Comparison of ENCODE assay signal across 9 mouse cellular contexts in genomic region chr10:83294746-83295145, GRCm38 (mm10). TPM values are rescaled to one million over a fixed set of nuclear protein-coding genes. Genes with fewer than 3 reads are reported as not detected.
DNase-seq lines count a peak whose midpoint lies in the region; ATAC-seq and TF ChIP-seq lines count a peak whose summit lies in the region.
"Had no signal": no experiment of that assay in that cellular context is flagged by ENCODE, and none has a peak within 500 bp of the region (broad histone marks: within the 10 kb centered on the region; RNA-seq: fewer than 3 reads in every experiment).

No protein-coding gene starts in this region.

- no peaks in the 10 kb centered on the region for H3K4me1 ChIP-seq in hindbrain, postnatal 0 days (ENCODE audit: insufficient read depth, low read length)
- H3K4me1 ChIP-seq in hindbrain, embryonic 16.5 days (ENCODE audit: control insufficient read depth, insufficient read depth, low read depth, low read length), result no peaks in the 10 kb centered on the region
- H3K4me1 ChIP-seq in embryonic facial prominence, embryonic 11.5 days (ENCODE audit: control insufficient read depth, insufficient read depth, low read length), result no peaks in the 10 kb centered on the region
- H3K4me1 ChIP-seq: embryonic facial prominence, embryonic 15.5 days had no signal

- no peaks in the 10 kb centered on the region for H3K36me3 ChIP-seq in hindbrain, postnatal 0 days (ENCODE audit: insufficient read depth, low read length)
- 0 out of 2 replicates have a peak, but pooled peaks cover 2% of the 10 kb centered on the region for H3K36me3 ChIP-seq in hindbrain, embryonic 16.5 days (ENCODE audit: control insufficient read depth, insufficient read depth, low read length)
- no peaks in the 10 kb centered on the region for H3K36me3 ChIP-seq in embryonic facial prominence, embryonic 11.5 days (replicated peaks; ENCODE audit: control insufficient read depth, insufficient read depth, low read depth, low read length)
- H3K36me3 ChIP-seq: embryonic facial prominence, embryonic 15.5 days had no signal

- H3K9ac ChIP-seq in hindbrain, postnatal 0 days (replicated peaks; ENCODE audit: low read length), result no peak overlapping the region
- H3K9ac ChIP-seq in hindbrain, embryonic 16.5 days (ENCODE audit: low read depth, low read length), result no peak overlapping the region
- H3K9ac ChIP-seq in embryonic facial prominence, embryonic 11.5 days (replicated peaks; ENCODE audit: low read length), result no peak overlapping the region
- H3K9ac ChIP-seq: embryonic facial prominence, embryonic 15.5 days had no signal

- no peaks in the 10 kb centered on the region for H3K9me3 ChIP-seq in hindbrain, postnatal 0 days (ENCODE audit: low read length)
- no peaks in the 10 kb centered on the region for H3K9me3 ChIP-seq in hindbrain, embryonic 16.5 days (ENCODE audit: control insufficient read depth, low read length)
- H3K9me3 ChIP-seq in embryonic facial prominence, embryonic 11.5 days (replicated peaks; ENCODE audit: control insufficient read depth, low read length), result no peaks in the 10 kb centered on the region
- H3K9me3 ChIP-seq: embryonic facial prominence, embryonic 15.5 days had no signal

- ATAC-seq in hindbrain, postnatal 0 days, result 0 out of 2 replicates have a peak, but pooled peaks have one; percentile 45
- no peak for ATAC-seq in hindbrain, embryonic 16.5 days
- no peak for ATAC-seq in embryonic facial prominence, embryonic 11.5 days (replicated peaks; ENCODE audit: insufficient number of reproducible peaks, low FRiP score, low TSS enrichment, low read depth)

- 37% methylated on average over 9 of the region's 9 CpGs for WGBS in hindbrain, postnatal 0 days
- 30% methylated on average over 9 of the region's 9 CpGs for WGBS in hindbrain, embryonic 16.5 days
- 33% methylated on average over 9 of the region's 9 CpGs for WGBS in embryonic facial prominence, embryonic 11.5 days

- H3K4me3 ChIP-seq in hindbrain, postnatal 0 days (ENCODE audit: low read length), result no peak overlapping the region
- no peak overlapping the region for H3K4me3 ChIP-seq in hindbrain, embryonic 16.5 days (ENCODE audit: low read length)
- no peak overlapping the region for H3K4me3 ChIP-seq in embryonic facial prominence, embryonic 11.5 days (ENCODE audit: low read depth, low read length)
- H3K4me3 ChIP-seq: embryonic facial prominence, embryonic 15.5 days had no signal

- no peak overlapping the region for H3K4me2 ChIP-seq in hindbrain, postnatal 0 days (ENCODE audit: low read depth, low read length)
- H3K4me2 ChIP-seq in hindbrain, embryonic 16.5 days (ENCODE audit: low read length), result no peak overlapping the region
- H3K4me2 ChIP-seq in embryonic facial prominence, embryonic 11.5 days (ENCODE audit: low read depth, low read length), result no peak overlapping the region
- H3K4me2 ChIP-seq: embryonic facial prominence, embryonic 15.5 days had no signal

- peak; percentile 69 for TF ChIP-seq CTCF in hindbrain, postnatal 0 days (IDR thresholded peaks at IDR 0.05; ENCODE audit: low read depth)

- no peaks in the 10 kb centered on the region for H3K27me3 ChIP-seq in hindbrain, postnatal 0 days (ENCODE audit: insufficient read depth, low read length)
- H3K27me3 ChIP-seq in hindbrain, embryonic 16.5 days (replicated peaks; ENCODE audit: control insufficient read depth, insufficient read depth, low read length), result no peaks in the 10 kb centered on the region
- peaks cover 2% of the 10 kb centered on the region; the same call in 1 of the 2 replicates for H3K27me3 ChIP-seq in embryonic facial prominence, embryonic 11.5 days (ENCODE audit: control insufficient read depth, insufficient read depth, low read length)

- peak; percentile 77 for DNase-seq in hindbrain, postnatal 0 days (ENCODE audit: low spot score)
- DNase-seq in right cerebral cortex, adult 2 months (ENCODE audit: low spot score in 2 of 2), result peak; percentile 18 to 42
- DNase-seq in right cerebral cortex, adult 18-20 months, result no peak
- peak; percentile 69 for DNase-seq in embryonic facial prominence, embryonic 11.5 days (ENCODE audit: low spot score)
- peak; percentile 14 for DNase-seq in thymus, postnatal 25 days
- DNase-seq in frontal cortex, postnatal 25 days (ENCODE audit: low spot score in 2 of 2), result no peak
- DNase-seq: left cerebral cortex, postnatal 4 days had no signal

- no peak overlapping the region for H3K27ac ChIP-seq in hindbrain, postnatal 0 days
- no peak overlapping the region for H3K27ac ChIP-seq in hindbrain, embryonic 16.5 days (ENCODE audit: low read depth, low read length)
- no peak overlapping the region for H3K27ac ChIP-seq in embryonic facial prominence, embryonic 11.5 days (replicated peaks; ENCODE audit: low read depth, low read length)
- H3K27ac ChIP-seq: embryonic facial prominence, embryonic 15.5 days had no signal

RNA-seq across cellular contexts. Expression of gene Slc41a2, which starts 42.9 kb away (rescaled TPM):
- 29.8 and 43.1 TPM in 2 replicates for total RNA-seq in hindbrain, postnatal 0 days (2014; rRNA removed)
- polyA plus RNA-seq in hindbrain, postnatal 0 days (2015; fragmentation: Nextera tagmentation; extraction: Ambion mirVana), result 10.3 and 10.8 TPM in 2 replicates
- polyA plus RNA-seq in hindbrain, embryonic 16.5 days (2015; fragmentation: Nextera tagmentation; extraction: Ambion mirVana), result 11.0 and 11.6 TPM in 2 replicates
- 0.52 and 0.81 TPM in 2 replicates for polyA plus RNA-seq in embryonic facial prominence, embryonic 11.5 days (2014; fragmentation: Nextera tagmentation; extraction: Ambion mirVana)

Comparison
In these comparisons a context has a peak if more than half of its experiments do, and no peak if none do; other contexts are left out.
1. DNase-seq: peak in hindbrain, postnatal 0 days (single experiment), right cerebral cortex, adult 2 months (2 of 2), embryonic facial prominence, embryonic 11.5 days (single experiment) and thymus, postnatal 25 days (single experiment); none in right cerebral cortex, adult 18-20 months (single experiment) and frontal cortex, postnatal 25 days (0 of 2).